21 mouse cellular contexts compared by ENCODE assay signal in the genomic region with DNA sequence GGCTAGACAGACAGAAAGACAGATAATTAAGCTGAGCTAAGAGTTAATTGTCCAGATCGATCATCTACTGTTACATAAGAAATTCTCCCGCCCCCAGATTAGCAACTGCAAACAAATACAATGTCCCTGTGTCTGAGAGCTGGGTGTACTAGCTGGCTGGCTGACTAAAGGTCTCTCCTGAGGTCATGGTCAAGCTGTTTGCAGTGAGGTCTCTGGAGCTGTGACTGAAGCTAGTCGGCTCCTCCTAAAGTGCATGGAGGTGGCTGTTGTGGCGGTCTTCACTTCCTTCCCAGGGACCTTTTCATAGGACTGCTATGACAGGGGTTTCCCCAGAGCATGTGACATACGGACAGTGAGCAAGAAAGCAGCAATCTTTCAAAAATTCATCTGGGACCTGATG. TPM values are rescaled to one million over a fixed set of nuclear protein-coding genes. Genes with fewer than 3 reads are reported as not detected.
A peak's percentile ranks its signal among the peaks of the same experiment; 100 is the strongest.
DNase-seq lines count a peak whose midpoint lies in the region; ATAC-seq and TF ChIP-seq lines count a peak whose summit lies in the region.
"Had no signal": no experiment of that assay in that cellular context is flagged by ENCODE, and none has a peak within 500 bp of the region (broad histone marks: within the 10 kb centered on the region; RNA-seq: fewer than 3 reads in every experiment).

No protein-coding gene starts in this region.

- no peaks in the 10 kb centered on the region for H3K9me3 ChIP-seq in intestine, embryonic 16.5 days (ENCODE audit: control insufficient read depth, low read length)
- no peaks in the 10 kb centered on the region for H3K9me3 ChIP-seq in intestine, embryonic 15.5 days
- no peaks in the 10 kb centered on the region for H3K9me3 ChIP-seq in liver, embryonic 14.5 days (ENCODE audit: control insufficient read depth, low read length)
- H3K9me3 ChIP-seq: heart, embryonic 10.5 days; hindbrain, embryonic 15.5 days; limb, embryonic 10.5 days; lung, embryonic 15.5 days; neural tube, embryonic 12.5 days had no signal

- no peaks in the 10 kb centered on the region for H3K4me1 ChIP-seq in intestine, embryonic 16.5 days (ENCODE audit: control insufficient read depth, insufficient read depth, low read length)
- H3K4me1 ChIP-seq in intestine, embryonic 15.5 days (replicated peaks): no peaks in the 10 kb centered on the region
- H3K4me1 ChIP-seq in liver, embryonic 14.5 days (replicated peaks; ENCODE audit: control insufficient read depth in 2 of 2, insufficient read depth in 2 of 2, low read length in 1 of 2): peaks cover 0 to 7% of the 10 kb centered on the region in 2 experiments; a peak in 1 of 4 replicates
- H3K4me1 ChIP-seq: heart, embryonic 10.5 days; hindbrain, embryonic 15.5 days; limb, embryonic 10.5 days; lung, embryonic 15.5 days; neural tube, embryonic 12.5 days had no signal

- no peaks in the 10 kb centered on the region for H3K36me3 ChIP-seq in intestine, embryonic 16.5 days (ENCODE audit: control insufficient read depth, insufficient read depth, low read length)
- H3K36me3 ChIP-seq in intestine, embryonic 15.5 days: no peaks in the 10 kb centered on the region
- no peaks in the 10 kb centered on the region for H3K36me3 ChIP-seq in liver, embryonic 14.5 days (replicated peaks; ENCODE audit: control insufficient read depth, insufficient read depth, low read depth)
- H3K36me3 ChIP-seq: heart, embryonic 10.5 days; hindbrain, embryonic 15.5 days; limb, embryonic 10.5 days; lung, embryonic 15.5 days; neural tube, embryonic 12.5 days had no signal

- H3K9ac ChIP-seq in intestine, embryonic 16.5 days (ENCODE audit: low read depth, low read length): no peak overlapping the region
- H3K9ac ChIP-seq in intestine, embryonic 15.5 days: no peak overlapping the region
- no peak overlapping the region for H3K9ac ChIP-seq in liver, embryonic 14.5 days (replicated peaks)
- H3K9ac ChIP-seq: hindbrain, embryonic 15.5 days; lung, embryonic 15.5 days; neural tube, embryonic 12.5 days had no signal

- H3K27ac ChIP-seq in intestine, embryonic 16.5 days (ENCODE audit: low read length): no peak overlapping the region
- no peak overlapping the region for H3K27ac ChIP-seq in intestine, embryonic 15.5 days
- H3K27ac ChIP-seq in liver, embryonic 14.5 days: no peak overlapping the region
- H3K27ac ChIP-seq: heart, embryonic 10.5 days; hindbrain, embryonic 15.5 days; limb, embryonic 10.5 days; lung, embryonic 15.5 days; neural tube, embryonic 12.5 days had no signal

- 0 out of 2 replicates have a peak, but pooled peaks have one; percentile 31 for ATAC-seq in intestine, embryonic 16.5 days
- no peak for ATAC-seq in intestine, embryonic 15.5 days
- 0 out of 2 replicates have a peak, but pooled peaks have one; percentile 43 for ATAC-seq in liver, embryonic 14.5 days (ENCODE audit: insufficient read depth)
- ATAC-seq in inflammation-experienced regulatory T-cells, adult 6 months: no peak
- ATAC-seq: activated CD4-positive, CD25-positive, alpha-beta regulatory T cell, adult 4 months; Patski had no signal

- TF ChIP-seq CTCF in liver, embryonic 14.5 days (IDR thresholded peaks at IDR 0.05; ENCODE audit: low read depth): no peak

- no peak overlapping the region for H3K4me3 ChIP-seq in intestine, embryonic 16.5 days (ENCODE audit: low read length)
- H3K4me3 ChIP-seq in intestine, embryonic 15.5 days (replicated peaks): no peak overlapping the region
- H3K4me3 ChIP-seq in liver, embryonic 14.5 days (ENCODE audit: insufficient read depth in 1 of 2, low read depth in 2 of 2, low read length in 2 of 2): no peak overlapping the region
- H3K4me3 ChIP-seq: heart, embryonic 10.5 days; hindbrain, embryonic 15.5 days; limb, embryonic 10.5 days; lung, embryonic 15.5 days; neural tube, embryonic 12.5 days had no signal

- 64% methylated on average over 5 of the region's 5 CpGs for WGBS in intestine, embryonic 16.5 days
- 58% methylated on average over 5 of the region's 5 CpGs for WGBS in intestine, embryonic 15.5 days
- WGBS in liver, embryonic 14.5 days (ENCODE audit: insufficient replicate concordance): 46% methylated on average over 5 of the region's 5 CpGs

- peak; percentile 36 for DNase-seq in lung, postnatal 36 days
- no peak for DNase-seq in lung, postnatal 10 days
- DNase-seq in liver, embryonic 14.5 days (ENCODE audit: low read depth in 3 of 3, low spot score in 3 of 3): peak in 1 of 3 experiments; percentile 24
- DNase-seq in testis, postnatal 14 days (ENCODE audit: low spot score): peak; percentile 42
- no peak for DNase-seq in MN1 (ENCODE audit: low spot score)
- DNase-seq: cerebellum, adult 2 months; gastrocnemius, postnatal 10 days; heart, postnatal 10 days; kidney, adult 2 months; right cerebral cortex, postnatal 14 days; thymus, postnatal 14 days had no signal

- H3K4me2 ChIP-seq in intestine, embryonic 16.5 days (ENCODE audit: low read depth, low read length): no peak overlapping the region
- no peak overlapping the region for H3K4me2 ChIP-seq in intestine, embryonic 15.5 days (replicated peaks)
- H3K4me2 ChIP-seq in liver, embryonic 14.5 days (ENCODE audit: low read depth): no peak overlapping the region
- H3K4me2 ChIP-seq: hindbrain, embryonic 15.5 days; lung, embryonic 15.5 days; neural tube, embryonic 12.5 days had no signal

- H3K27me3 ChIP-seq in intestine, embryonic 16.5 days (replicated peaks; ENCODE audit: control insufficient read depth, insufficient read depth, low read length): no peaks in the 10 kb centered on the region
- no peaks in the 10 kb centered on the region for H3K27me3 ChIP-seq in intestine, embryonic 15.5 days (replicated peaks)
- H3K27me3 ChIP-seq in liver, embryonic 14.5 days (ENCODE audit: control insufficient read depth, insufficient read depth, low read length): no peaks in the 10 kb centered on the region
- H3K27me3 ChIP-seq: hindbrain, embryonic 15.5 days; lung, embryonic 15.5 days; neural tube, embryonic 12.5 days; Patski had no signal

- TF ChIP-seq EP300 in liver, embryonic 14.5 days (IDR thresholded peaks at IDR 0.05; ENCODE audit: low read depth): no peak

RNA-seq across cellular contexts. Expression of a gene that starts 40.5 kb away (rescaled TPM):
- 14.0 and 15.4 TPM in 2 replicates for polyA plus RNA-seq in intestine, embryonic 16.5 days (2015; fragmentation: Nextera tagmentation; extraction: Ambion mirVana)
- 20.1 and 21.7 TPM in 2 replicates for polyA plus RNA-seq in intestine, embryonic 15.5 days (2015; fragmentation: Nextera tagmentation; extraction: Ambion mirVana)
- polyA plus RNA-seq in liver, embryonic 14.5 days (2012; rRNA removed): 3.3 and 4.2 TPM in 2 replicates
- polyA plus RNA-seq in liver, embryonic 14.5 days (2014; fragmentation: Nextera tagmentation; extraction: Ambion mirVana): 5.5 and 5.6 TPM in 2 replicates
- under 1 TPM; 0.26 to 0.42 (median 0.28) TPM for polyA plus RNA-seq in inflammation-experienced regulatory T-cells, adult 6 months (2017; shearing (Covaris generic))

Comparison
In these comparisons a context has a peak if more than half of its experiments do, and no peak if none do; other contexts are left out.
1. ATAC-seq: peak in intestine, embryonic 16.5 days (single experiment) and liver, embryonic 14.5 days (single experiment); none in intestine, embryonic 15.5 days (single experiment) and inflammation-experienced regulatory T-cells, adult 6 months (single experiment).
2. DNase-seq: peak in lung, postnatal 36 days (single experiment) and testis, postnatal 14 days (single experiment); none in lung, postnatal 10 days (single experiment) and MN1 (single experiment).